Mouse (Mus musculus) megakaryocyte, embryonic 14.5 days (primary cell): ENCODE measurements at regions not wholly inside any gene's neighbourhood (a gene's known extent, or its start where the extent isn't known, plus 50 kb on each side); places are given as distances from the start of the nearest gene placed in this dataset.

Experiments used
- FLI1 ChIP-seq: IDR thresholded peaks from 2 replicates; pipeline ENCODE4 v1.6.1; 2012; ENCODE audit warnings: low read length, inconsistent platforms, mixed read lengths
- GATA1 ChIP-seq: IDR thresholded peaks from 3 replicates; pipeline ENCODE4 v1.6.1; 2012; ENCODE audit warnings: mixed read lengths, low read length, inconsistent platforms, borderline replicate concordance

DNA sequence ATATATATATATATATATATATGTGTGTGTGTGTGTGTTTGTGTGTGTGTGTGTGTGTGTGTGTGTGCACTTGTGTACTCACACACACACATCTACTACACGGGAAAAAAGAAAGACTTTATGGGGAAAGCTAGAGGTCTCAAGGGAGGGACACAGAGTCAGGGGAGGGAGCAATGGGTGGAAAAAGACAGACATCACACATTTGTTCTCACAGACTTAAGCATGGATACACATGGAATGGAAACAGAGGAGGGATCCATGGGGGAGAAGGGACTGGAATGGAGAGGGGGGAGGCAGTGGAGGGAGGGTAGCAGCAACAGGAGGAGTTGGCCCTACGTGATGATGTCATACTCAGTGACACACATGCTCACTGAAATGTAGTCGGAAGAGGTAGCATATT, 248.3 kb downstream of the Cryba4 start:
- TF ChIP-seq FLI1 (no peak), GATA1 (no peak)
